Mouse (Mus musculus): ENCODE results near the gene Arid1b.

Arid1b gene

GRCm38 (mm10) chr17:5179004-5179403, 184.9 kb downstream of the Arid1b start:
- DNase-seq (ENCODE audit: extremely low read depth, insufficient read length, low spot score), result no peak

GRCm38 (mm10) chr17:5179412-5179811, 185.3 kb downstream of the Arid1b start:
- DNase-seq (ENCODE audit: extremely low read depth, insufficient read length, low spot score), result no peak

GRCm38 (mm10) chr17:5179925-5180525, 185.9 kb downstream of the Arid1b start:
- no peak for DNase-seq (ENCODE audit: extremely low read depth, insufficient read length, low spot score)

- no peak for DNase-seq (ENCODE audit: extremely low read depth, insufficient read length, low spot score)
These were observed 186.8 kb downstream of the Arid1b start for GRCm38 (mm10) chr17:5180925-5181324.

GRCm38 (mm10) chr17:5182493-5182892, 188.4 kb downstream of the Arid1b start:
- DNase-seq (ENCODE audit: extremely low read depth, insufficient read length, low spot score), result no peak

GRCm38 (mm10) chr17:5185501-5185900, 191.4 kb downstream of the Arid1b start:
- DNase-seq (ENCODE audit: extremely low read depth, insufficient read length, low spot score), result no peak

- no peak for DNase-seq (ENCODE audit: extremely low read depth, insufficient read length, low spot score)
These were observed 193.4 kb downstream of the Arid1b start for GRCm38 (mm10) chr17:5187546-5187945.

GRCm38 (mm10) chr17:5188400-5188799, 194.3 kb downstream of the Arid1b start:
- DNase-seq (ENCODE audit: extremely low read depth, insufficient read length, low spot score), result no peak

- DNase-seq (ENCODE audit: extremely low read depth, insufficient read length, low spot score), result peak; percentile 98
These were observed 195.6 kb downstream of the Arid1b start for GRCm38 (mm10) chr17:5189551-5190351.

- DNase-seq (ENCODE audit: extremely low read depth, insufficient read length, low spot score), result no peak
These were observed 196.2 kb downstream of the Arid1b start for GRCm38 (mm10) chr17:5190367-5190766.

- no peak for DNase-seq (ENCODE audit: extremely low read depth, insufficient read length, low spot score)
These were observed 200.2 kb downstream of the Arid1b start for GRCm38 (mm10) chr17:5194157-5194916.

GRCm38 (mm10) chr17:5195397-5195796, 201.3 kb downstream of the Arid1b start:
- no peak for DNase-seq (ENCODE audit: extremely low read depth, insufficient read length, low spot score)

GRCm38 (mm10) chr17:5196005-5196404, 201.9 kb downstream of the Arid1b start:
- DNase-seq (ENCODE audit: extremely low read depth, insufficient read length, low spot score), result no peak

- no peak for DNase-seq (ENCODE audit: extremely low read depth, insufficient read length, low spot score)
These were observed 202.4 kb downstream of the Arid1b start for GRCm38 (mm10) chr17:5196508-5196907.

GRCm38 (mm10) chr17:5197083-5197482, 203.0 kb downstream of the Arid1b start:
- DNase-seq (ENCODE audit: extremely low read depth, insufficient read length, low spot score), result no peak

GRCm38 (mm10) chr17:5197765-5198164, 203.6 kb downstream of the Arid1b start:
- DNase-seq (ENCODE audit: extremely low read depth, insufficient read length, low spot score), result no peak

GRCm38 (mm10) chr17:5198252-5198651, 204.1 kb downstream of the Arid1b start:
- DNase-seq (ENCODE audit: extremely low read depth, insufficient read length, low spot score), result no peak

GRCm38 (mm10) chr17:5198811-5199210, 204.7 kb downstream of the Arid1b start:
- DNase-seq (ENCODE audit: extremely low read depth, insufficient read length, low spot score), result no peak

- DNase-seq (ENCODE audit: extremely low read depth, insufficient read length, low spot score), result no peak
These were observed 206.5 kb downstream of the Arid1b start for GRCm38 (mm10) chr17:5200638-5201037.

GRCm38 (mm10) chr17:5201859-5202598, 207.9 kb downstream of the Arid1b start:
- DNase-seq (ENCODE audit: extremely low read depth, insufficient read length, low spot score), result peak; percentile 25

- DNase-seq (ENCODE audit: extremely low read depth, insufficient read length, low spot score), result no peak
These were observed 208.6 kb downstream of the Arid1b start for GRCm38 (mm10) chr17:5202756-5203155.
